Mouse (Mus musculus): ENCODE measurements around the gene Klhl8.

GRCm38 (mm10) chr5:103813291-103813690, 97.8 kb downstream of the Klhl8 start:
- TF ChIP-seq CTCF (IDR thresholded peaks at IDR 0.05; ENCODE audit: borderline replicate concordance, insufficient read depth, low read length): no peak
- TF ChIP-seq POLR2A (IDR thresholded peaks at IDR 0.05; ENCODE audit: low read depth, low read length): no peak

Measured in embryonic fibroblast, embryonic 13.5 days (primary cell).